Mouse (Mus musculus): ENCODE measurements at regions not wholly inside any gene's neighbourhood (a gene's known extent, or its start where the extent isn't known, plus 50 kb on each side); places are given as distances from the start of the nearest gene placed in this dataset.

DNA sequence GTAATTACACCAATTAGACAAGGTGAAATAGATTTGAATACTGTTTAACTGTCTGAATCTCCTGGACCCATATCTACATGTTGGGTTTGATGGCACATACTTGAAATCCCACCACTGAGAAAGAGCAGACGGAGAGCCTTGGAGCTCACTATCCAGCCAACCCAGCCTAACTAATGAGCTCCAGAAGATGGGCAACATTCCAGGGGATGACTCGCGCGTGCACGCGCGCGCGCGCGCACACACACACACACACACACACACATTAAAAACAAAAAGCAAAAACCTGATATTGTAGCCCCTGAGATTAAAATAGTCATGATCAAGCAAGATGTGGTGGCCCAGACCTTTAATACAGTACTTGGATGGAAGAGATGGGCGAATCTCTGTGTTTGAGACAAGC, 243.3 kb upstream of the Tbl1xr1 start:
- no peaks in the 10 kb centered on the region for H3K36me3 ChIP-seq (ENCODE audit: control insufficient read depth, insufficient read depth)
- H3K79me2 ChIP-seq (ENCODE audit: control insufficient read depth, insufficient read depth): no peaks in the 10 kb centered on the region
- no peak overlapping the region for H3ac ChIP-seq (ENCODE audit: control insufficient read depth, insufficient read length)
- H3K4me2 ChIP-seq (ENCODE audit: low read depth): no peak overlapping the region
- H3K27me3 ChIP-seq (ENCODE audit: control insufficient read depth, insufficient read depth, insufficient read length): no peaks in the 10 kb centered on the region
- TF ChIP-seq E2F4 (IDR thresholded peaks at IDR 0.05; ENCODE audit: insufficient read depth) (no peak), REST (IDR thresholded peaks at IDR 0.05; ENCODE audit: insufficient read depth, insufficient read length) (no peak), TCF3 (IDR thresholded peaks at IDR 0.05; ENCODE audit: insufficient read length, low read depth) (no peak), TCF12 (IDR thresholded peaks at IDR 0.05; ENCODE audit: insufficient read depth, poor library complexity, severe bottlenecking) (no peak), CEBPB (IDR thresholded peaks at IDR 0.05; ENCODE audit: insufficient read depth, poor library complexity, severe bottlenecking) (no peak), SRF (IDR thresholded peaks at IDR 0.05; ENCODE audit: control insufficient read depth, insufficient read length, low read depth) (no peak)
- H3K4me3 ChIP-seq: no peak overlapping the region

- H3K4me2 ChIP-seq (ENCODE audit: low read depth): no peak overlapping the region
- no peaks in the 10 kb centered on the region for H3K27me3 ChIP-seq (ENCODE audit: control insufficient read depth, insufficient read depth, insufficient read length)
- H3K36me3 ChIP-seq (ENCODE audit: control insufficient read depth, insufficient read depth): no peaks in the 10 kb centered on the region
- TF ChIP-seq REST (IDR thresholded peaks at IDR 0.05; ENCODE audit: insufficient read depth, insufficient read length) (no peak), USF1 (IDR thresholded peaks at IDR 0.05; ENCODE audit: low read depth) (no peak), MAX (IDR thresholded peaks at IDR 0.05; ENCODE audit: low read depth) (no peak), SRF (IDR thresholded peaks at IDR 0.05; ENCODE audit: control insufficient read depth, insufficient read length, low read depth) (no peak)
- H3K79me2 ChIP-seq (ENCODE audit: control insufficient read depth, insufficient read depth): no peaks in the 10 kb centered on the region
- no peak overlapping the region for H3ac ChIP-seq (ENCODE audit: control insufficient read depth, insufficient read length)
- H3K4me3 ChIP-seq: no peak overlapping the region
Observed at GRCm38 (mm10) chr3:21835526-21835925, 240.9 kb upstream of the Tbl1xr1 start.

DNA sequence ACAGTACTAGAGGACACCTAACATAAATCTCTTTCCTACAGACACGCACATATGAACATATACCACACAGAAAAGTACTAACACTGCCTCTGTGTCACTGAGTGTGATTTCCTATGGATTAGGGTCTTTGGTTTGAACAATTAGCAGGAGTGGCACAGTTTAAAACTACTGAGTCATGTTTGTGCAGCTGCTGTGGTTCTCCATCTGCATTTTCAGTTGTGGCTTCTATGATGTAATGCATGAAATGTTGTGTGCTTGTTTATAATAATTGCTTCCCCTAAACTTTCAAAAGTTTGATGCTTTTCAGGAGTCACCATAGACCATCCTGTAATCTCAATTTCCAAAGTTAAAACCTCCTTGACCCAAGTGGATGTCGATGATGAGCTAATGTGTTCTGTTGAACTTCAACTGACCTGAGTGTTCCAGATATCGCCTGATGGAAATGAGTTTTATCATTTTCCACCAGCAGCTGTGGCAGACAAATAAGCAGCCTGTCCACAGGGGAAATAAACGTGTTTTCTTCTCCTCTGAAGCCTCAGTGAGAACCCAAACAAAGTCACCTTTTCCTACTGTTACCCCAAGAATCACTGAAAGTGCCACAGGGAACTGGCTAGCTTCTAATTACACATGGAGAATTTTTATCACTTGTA, 239.0 kb upstream of the Tbl1xr1 start:
- no peak for TF ChIP-seq REST (IDR thresholded peaks at IDR 0.05; ENCODE audit: insufficient read depth, insufficient read length)
- TF ChIP-seq MYOG (IDR thresholded peaks at IDR 0.05; ENCODE audit: control insufficient read depth in 1 of 3, insufficient read depth in 1 of 3, insufficient read length in 2 of 3, low read depth in 2 of 3): peak in 1 of 3 experiments; percentile 52
- TF ChIP-seq POLR2AphosphoS2 (IDR thresholded peaks at IDR 0.05; ENCODE audit: insufficient read length, low read depth): no peak
- peak; percentile 93 for TF ChIP-seq TCF12 (IDR thresholded peaks at IDR 0.05; ENCODE audit: insufficient read depth, poor library complexity, severe bottlenecking)
- TF ChIP-seq TCF3 (IDR thresholded peaks at IDR 0.05; ENCODE audit: insufficient read length, low read depth): peak; percentile 19
- TF ChIP-seq E2F4 (IDR thresholded peaks at IDR 0.05; ENCODE audit: insufficient read depth): no peak
- peak; percentile 74 for TF ChIP-seq CEBPB (IDR thresholded peaks at IDR 0.05; ENCODE audit: insufficient read depth, poor library complexity, severe bottlenecking)
- no peak for TF ChIP-seq POLR2A (IDR thresholded peaks at IDR 0.05; ENCODE audit: insufficient read length, low read depth)
- no peak for TF ChIP-seq MAX (IDR thresholded peaks at IDR 0.05; ENCODE audit: low read depth)
- TF ChIP-seq MYOD1 (IDR thresholded peaks at IDR 0.05; ENCODE audit: control insufficient read depth in 1 of 3, insufficient read length in 2 of 3, low read depth in 2 of 3): peak in 2 of 3 experiments; percentile 87 to 88
- TF ChIP-seq SRF (IDR thresholded peaks at IDR 0.05; ENCODE audit: control insufficient read depth, insufficient read length, low read depth): no peak
- TF ChIP-seq USF1 (IDR thresholded peaks at IDR 0.05; ENCODE audit: low read depth): no peak
- Histone ChIP-seq H3K79me2 (ENCODE audit: control insufficient read depth, insufficient read depth) (no peaks in the 10 kb centered on the region), H3K36me3 (ENCODE audit: control insufficient read depth, insufficient read depth) (no peaks in the 10 kb centered on the region)

DNA sequence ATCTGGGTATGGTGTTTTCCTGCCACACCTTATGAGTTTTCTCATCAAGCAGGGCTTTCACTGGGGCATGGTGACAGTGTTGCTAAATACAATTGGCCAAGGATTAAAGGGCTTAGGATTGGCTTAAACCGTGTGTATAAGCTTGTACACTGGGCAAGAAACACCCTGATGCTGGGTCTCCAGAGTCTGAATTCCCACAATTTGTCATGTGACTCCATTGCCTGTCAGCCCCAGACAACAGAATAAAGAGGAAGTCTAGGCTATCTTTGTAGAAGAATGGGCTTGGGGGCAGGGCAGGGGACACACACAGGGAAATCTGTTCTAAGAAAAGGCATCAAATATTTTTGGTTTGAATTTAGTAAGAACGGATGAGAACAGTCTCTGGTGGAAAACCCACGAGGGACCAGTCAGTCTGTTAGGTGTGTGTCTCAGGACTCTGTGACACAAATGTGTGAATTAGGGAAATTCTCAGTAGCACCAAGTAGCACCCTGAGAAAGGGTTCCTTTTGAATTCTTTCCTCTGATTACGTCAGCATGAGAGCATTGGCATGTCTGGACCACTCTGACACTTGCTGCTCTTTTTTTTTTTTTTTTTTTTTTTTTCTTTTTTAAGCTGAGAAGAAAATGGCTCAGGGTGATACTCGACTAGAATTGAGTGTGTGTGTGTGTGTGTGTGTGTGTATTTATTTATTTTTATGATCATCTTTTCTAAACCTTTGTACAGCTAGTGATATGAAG, 235.5 kb upstream of the Tbl1xr1 start:
- H3K27me3 ChIP-seq (ENCODE audit: control insufficient read depth, insufficient read depth, insufficient read length): no peaks in the 10 kb centered on the region
- TF ChIP-seq TCF3 (IDR thresholded peaks at IDR 0.05; ENCODE audit: insufficient read length, low read depth) (no peak), CEBPB (IDR thresholded peaks at IDR 0.05; ENCODE audit: insufficient read depth, poor library complexity, severe bottlenecking) (peak; percentile 80; the same call in 1 of the 2 replicates), POLR2A (IDR thresholded peaks at IDR 0.05; ENCODE audit: insufficient read length, low read depth) (no peak), TCF12 (IDR thresholded peaks at IDR 0.05; ENCODE audit: insufficient read depth, poor library complexity, severe bottlenecking) (no peak), SRF (IDR thresholded peaks at IDR 0.05; ENCODE audit: control insufficient read depth, insufficient read length, low read depth) (no peak), POLR2AphosphoS2 (IDR thresholded peaks at IDR 0.05; ENCODE audit: insufficient read length, low read depth) (no peak)
- H3K36me3 ChIP-seq (ENCODE audit: control insufficient read depth, insufficient read depth): no peaks in the 10 kb centered on the region
- no peak overlapping the region for H3K4me3 ChIP-seq
- H3K4me2 ChIP-seq (ENCODE audit: low read depth): no peak overlapping the region
- H3ac ChIP-seq (ENCODE audit: control insufficient read depth, insufficient read length): no peak overlapping the region
- H3K79me2 ChIP-seq (ENCODE audit: control insufficient read depth, insufficient read depth): no peaks in the 10 kb centered on the region

More for the DNA sequence above, 239.0 kb upstream of the Tbl1xr1 start:
- peak overlapping the region; percentile 43 for H3K4me2 ChIP-seq (ENCODE audit: low read depth)
- no peaks in the 10 kb centered on the region for H3K27me3 ChIP-seq (ENCODE audit: control insufficient read depth, insufficient read depth, insufficient read length)
- no peak overlapping the region for H3ac ChIP-seq (ENCODE audit: control insufficient read depth, insufficient read length)
- H3K4me3 ChIP-seq: no peak overlapping the region

DNA sequence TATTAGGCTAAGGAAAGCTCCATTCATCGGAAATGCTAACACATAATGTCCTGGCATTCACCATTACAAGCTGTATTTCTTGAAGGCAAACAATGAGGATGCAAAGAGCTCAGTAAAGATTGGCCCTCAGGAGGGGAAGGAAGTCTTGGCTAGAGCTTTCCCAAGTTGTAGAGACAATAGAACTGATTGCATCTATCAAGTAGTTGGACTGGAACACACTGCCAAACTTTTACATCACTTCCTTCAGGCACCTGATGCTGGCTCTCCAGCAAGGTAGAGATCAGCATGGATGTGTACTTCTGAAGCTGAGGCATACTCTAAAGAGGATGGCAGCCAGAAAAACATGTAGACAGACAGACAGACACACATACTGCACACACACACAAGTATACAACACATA, 234.9 kb upstream of the Tbl1xr1 start:
- H3K27me3 ChIP-seq (ENCODE audit: control insufficient read depth, insufficient read depth, insufficient read length): no peaks in the 10 kb centered on the region
- H3K79me2 ChIP-seq (ENCODE audit: control insufficient read depth, insufficient read depth): no peaks in the 10 kb centered on the region
- H3ac ChIP-seq (ENCODE audit: control insufficient read depth, insufficient read length): no peak overlapping the region
- H3K36me3 ChIP-seq (ENCODE audit: control insufficient read depth, insufficient read depth): no peaks in the 10 kb centered on the region
- H3K4me2 ChIP-seq (ENCODE audit: low read depth): no peak overlapping the region
- H3K4me3 ChIP-seq: no peak overlapping the region
- TF ChIP-seq E2F4 (IDR thresholded peaks at IDR 0.05; ENCODE audit: insufficient read depth) (no peak), MYOD1 (IDR thresholded peaks at IDR 0.05; ENCODE audit: control insufficient read depth in 1 of 3, insufficient read length in 2 of 3, low read depth in 2 of 3) (no peak), CEBPB (IDR thresholded peaks at IDR 0.05; ENCODE audit: insufficient read depth, poor library complexity, severe bottlenecking) (no peak), POLR2AphosphoS2 (IDR thresholded peaks at IDR 0.05; ENCODE audit: insufficient read length, low read depth) (no peak), REST (IDR thresholded peaks at IDR 0.05; ENCODE audit: insufficient read depth, insufficient read length) (no peak), TCF3 (IDR thresholded peaks at IDR 0.05; ENCODE audit: insufficient read length, low read depth) (no peak), MAX (IDR thresholded peaks at IDR 0.05; ENCODE audit: low read depth) (no peak), USF1 (IDR thresholded peaks at IDR 0.05; ENCODE audit: low read depth) (no peak), MYOG (IDR thresholded peaks at IDR 0.05; ENCODE audit: control insufficient read depth in 1 of 3, insufficient read depth in 1 of 3, insufficient read length in 2 of 3, low read depth in 2 of 3) (no peak)
